Mouse (Mus musculus): Measurements from ENCODE around the gene Vmn1r116.
"Not testable (repeated sequence)": the region's sequence is repeated elsewhere in the genome, so short reads cannot be mapped to it uniquely, and the experiment has no call there.

The Vmn1r116 gene

GRCm38 (mm10) chr7:20871956-20872355 lies at the start of gene Vmn1r116:
Gene Vmn1r116 (plus strand): TSS chr7:20872256.
- DNase-seq (ENCODE audit: low spot score): not testable (repeated sequence)

DNA sequence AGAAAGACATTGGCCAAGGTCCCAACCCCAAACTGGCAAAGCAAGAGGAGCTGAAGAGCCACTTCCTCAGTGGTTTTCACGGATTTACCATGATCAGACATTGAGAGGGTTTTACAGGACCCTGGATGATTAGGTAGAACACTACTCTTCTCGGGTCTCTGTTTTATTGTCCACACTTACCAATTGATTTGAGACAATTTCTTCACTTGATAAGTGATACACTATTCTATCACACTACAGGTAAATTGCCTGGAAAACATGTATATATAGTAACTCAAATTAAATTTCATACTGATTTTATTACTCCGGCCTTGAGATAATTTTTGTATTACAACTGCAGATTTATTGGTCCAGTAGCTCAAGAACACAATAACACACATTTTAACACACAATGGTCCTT lies 27.2 kb upstream of the Vmn1r116 start, which contains the start of gene Vmn1r115:
TSS of gene Vmn1r115 (minus strand) at position 101 of the 400 bp plus-strand sequence.
- not testable (repeated sequence) for DNase-seq (ENCODE audit: low spot score)

DNA sequence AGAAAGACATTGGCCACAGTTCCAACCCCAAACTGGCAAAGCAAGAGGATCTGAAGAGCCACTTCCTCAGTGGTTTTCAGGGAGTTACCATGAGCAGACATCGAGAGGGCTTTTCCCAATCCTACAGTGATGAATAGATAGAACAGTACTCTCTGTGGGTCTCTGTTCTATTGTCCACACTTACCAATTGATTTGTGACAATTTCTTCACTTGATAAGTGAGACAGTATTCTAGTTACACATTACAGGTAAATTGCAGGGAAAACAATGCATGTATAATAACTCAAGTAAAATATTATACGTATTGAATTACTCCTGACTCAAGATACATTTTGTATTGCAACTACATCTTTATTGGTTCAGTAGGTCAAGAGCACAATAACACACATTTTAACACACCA lies 12.0 kb downstream of the Vmn1r116 start, which contains the start of gene Vmn1r117:
TSS of gene Vmn1r117 (minus strand) at position 101 of the 400 bp plus-strand sequence.
- DNase-seq (ENCODE audit: low spot score): not testable (repeated sequence)

- DNase-seq (ENCODE audit: low spot score): not testable (repeated sequence)
Observed at GRCm38 (mm10) chr7:20912247-20912646, 40.2 kb downstream of the Vmn1r116 start, which contains the start of gene Vmn1r118. Gene Vmn1r118 (minus strand): TSS chr7:20912347.

Measured in ovary, postnatal 14 days (tissue).